Mouse (Mus musculus) erythroblast, adult 5-6 weeks (primary cell): ENCODE results near the gene Hoxa11. TPM values are rescaled to one million over a fixed set of nuclear protein-coding genes. Genes with fewer than 3 reads are reported as not detected.

Experiments
- ATAC-seq: replicated peaks from 2 replicates; pipeline ENCODE4 v1.8.0; 2016; ENCODE audit warnings: moderate number of reproducible peaks, mild to moderate bottlenecking, moderate TSS enrichment, inconsistent platforms; ENCODE audit not compliant: poor library complexity, low FRiP score, severe bottlenecking
- total RNA-seq, 2 experiments: library from RNA; stranded (forward) in 1 of 2; stranded (reverse) in 1 of 2; fragments of 150-400 nt in 1 of 2; fragments of 200-764, 138-1000 nt in 1 of 2; gene quantifications; 2 replicates each; pipeline versions ENCODE4 v1.2.3 to v1.2.4; 2015 to 2017; ENCODE audit warnings: low replicate concordance in 2 of 2

Hoxa11 gene
- total RNA-seq, 2 experiments from 2014 or later = not detected

DNA sequence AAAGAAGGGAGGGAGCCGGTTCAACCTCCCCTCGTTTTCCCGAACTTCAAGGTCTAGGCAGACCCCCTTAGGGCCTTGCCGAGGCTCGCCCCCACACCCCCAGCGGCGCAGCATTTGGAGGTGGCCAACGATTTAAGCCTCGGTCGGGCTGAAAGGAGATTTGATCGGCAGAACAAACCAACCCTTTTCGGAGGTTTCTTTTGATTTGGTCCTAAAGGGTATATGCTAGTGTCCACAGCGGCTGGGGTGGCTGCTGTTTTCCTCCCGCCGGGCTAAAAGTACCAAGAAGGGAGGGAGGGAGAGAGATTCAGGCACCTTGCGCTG, 3.8 kb upstream of the Hoxa11 start:
- no peak for ATAC-seq

DNA sequence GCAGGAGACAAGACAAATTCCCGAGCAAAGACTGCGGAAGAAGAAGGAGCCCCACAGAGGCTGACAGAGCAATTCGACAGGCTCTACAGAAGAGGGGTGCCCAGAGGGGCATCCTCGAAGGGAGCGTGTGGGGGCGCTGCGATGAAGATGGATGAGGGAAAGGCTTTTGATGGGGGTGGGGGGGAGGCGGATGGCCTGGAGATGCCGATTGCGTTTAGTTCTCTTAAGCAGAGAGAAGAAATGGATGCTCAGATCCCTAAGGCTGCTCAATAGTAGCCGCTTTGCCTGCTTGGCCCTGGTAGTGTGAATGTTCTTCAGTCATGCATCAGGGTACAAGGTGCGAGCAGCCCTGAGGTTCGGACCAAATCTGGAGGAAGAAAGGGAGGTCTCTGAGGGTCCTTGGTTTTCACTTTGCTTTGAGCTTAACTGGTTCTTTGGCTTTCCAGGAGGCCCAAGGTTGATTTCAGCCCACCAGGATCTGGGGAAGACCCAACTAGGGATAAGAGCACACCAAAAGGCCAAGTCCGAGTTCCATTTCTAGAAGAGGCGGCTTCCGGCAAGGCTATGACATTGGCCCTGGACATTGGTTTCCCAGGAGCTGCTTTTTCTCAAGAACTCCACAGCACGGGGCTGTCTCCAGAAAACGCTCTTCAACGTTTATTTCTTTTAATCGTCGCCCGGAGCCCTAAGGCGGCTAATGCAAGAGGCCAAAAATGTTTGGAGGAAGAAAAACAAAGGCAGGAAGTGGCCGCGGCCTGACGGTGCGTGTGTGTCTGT, 3.2 kb upstream of the Hoxa11 start:
- ATAC-seq = no peak

DNA sequence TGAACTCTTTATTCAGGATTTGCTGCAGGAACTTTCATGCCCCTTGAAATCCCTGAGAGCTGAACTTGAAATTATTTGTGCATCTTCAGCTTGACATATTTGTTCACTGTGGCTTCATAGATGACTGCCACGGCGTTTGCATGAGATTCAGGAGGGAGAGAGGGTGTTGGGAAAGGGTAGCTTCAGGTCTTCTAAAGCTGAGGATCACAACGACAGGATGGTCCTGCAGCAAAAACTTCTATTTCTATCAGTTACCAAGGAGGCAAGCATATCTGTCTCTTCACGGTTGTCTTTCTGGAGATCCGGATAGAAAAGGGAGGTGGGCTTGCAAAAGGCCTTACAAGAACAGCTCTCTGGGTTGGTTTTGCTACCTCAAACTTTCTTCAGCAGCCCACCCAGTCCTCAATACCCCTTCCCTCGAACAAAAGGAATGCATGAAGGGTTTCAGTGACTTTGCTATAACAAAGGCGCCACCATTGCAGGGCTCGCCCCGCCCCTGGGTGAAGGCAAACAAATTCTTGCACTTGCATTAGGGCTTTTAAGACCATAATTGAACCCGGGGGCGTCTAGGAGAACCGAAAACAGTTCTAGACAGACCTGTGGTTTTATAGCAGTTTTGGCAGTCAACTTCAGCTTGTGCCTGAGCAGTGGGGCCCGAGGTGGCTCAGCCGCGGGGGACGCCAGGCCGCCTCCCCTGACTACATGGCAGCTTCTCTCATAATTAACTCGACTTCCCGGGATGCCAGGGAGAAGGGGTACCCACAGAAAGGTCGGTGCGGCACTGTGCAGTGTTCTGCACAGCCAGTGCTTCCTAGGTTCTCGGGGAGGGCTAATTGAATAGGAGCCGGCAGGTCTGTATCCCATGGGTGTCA, 2.4 kb upstream of the Hoxa11 start:
- no peak for ATAC-seq

DNA sequence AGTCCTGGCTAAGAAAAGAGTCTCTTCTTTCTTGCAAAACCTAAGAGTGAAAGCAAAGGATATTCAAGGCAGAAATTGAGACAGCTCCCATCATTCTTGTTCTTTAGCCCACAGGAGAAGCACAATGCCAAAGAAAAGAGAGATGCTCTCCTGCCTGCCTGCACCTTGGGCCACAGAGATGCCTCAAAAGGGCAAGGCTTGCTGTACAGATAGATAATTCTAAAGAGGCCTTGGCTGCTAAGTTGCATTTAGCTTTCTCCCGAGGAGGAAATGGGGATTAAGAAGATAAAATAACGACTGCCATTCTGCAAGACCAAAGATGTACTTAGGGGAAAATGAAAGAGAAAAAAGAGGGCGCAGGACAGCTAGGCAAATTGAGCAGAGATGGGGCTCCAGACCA, 1.3 kb upstream of the Hoxa11 start:
- ATAC-seq = no peak

DNA sequence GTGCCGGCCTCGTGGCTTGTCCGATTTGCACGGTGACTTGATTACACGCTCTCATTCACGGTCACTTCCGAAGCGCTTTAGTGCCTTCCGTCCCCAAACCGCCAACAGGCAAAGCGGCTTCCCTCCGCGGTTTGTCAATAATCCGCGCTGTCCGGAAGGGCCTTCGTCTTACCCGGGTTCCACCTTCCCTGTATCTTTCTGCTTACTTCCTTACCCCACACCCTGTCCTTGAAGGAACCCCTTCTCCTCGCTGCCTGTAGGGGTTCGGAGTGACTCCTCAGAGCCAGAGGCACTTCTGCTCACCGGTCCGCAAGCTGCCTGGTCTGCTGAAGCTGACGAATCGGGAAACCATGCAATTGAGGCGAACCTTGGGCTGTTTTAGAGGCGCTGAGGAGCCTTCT, 793 bp upstream of the Hoxa11 start:
- ATAC-seq = no peak

DNA sequence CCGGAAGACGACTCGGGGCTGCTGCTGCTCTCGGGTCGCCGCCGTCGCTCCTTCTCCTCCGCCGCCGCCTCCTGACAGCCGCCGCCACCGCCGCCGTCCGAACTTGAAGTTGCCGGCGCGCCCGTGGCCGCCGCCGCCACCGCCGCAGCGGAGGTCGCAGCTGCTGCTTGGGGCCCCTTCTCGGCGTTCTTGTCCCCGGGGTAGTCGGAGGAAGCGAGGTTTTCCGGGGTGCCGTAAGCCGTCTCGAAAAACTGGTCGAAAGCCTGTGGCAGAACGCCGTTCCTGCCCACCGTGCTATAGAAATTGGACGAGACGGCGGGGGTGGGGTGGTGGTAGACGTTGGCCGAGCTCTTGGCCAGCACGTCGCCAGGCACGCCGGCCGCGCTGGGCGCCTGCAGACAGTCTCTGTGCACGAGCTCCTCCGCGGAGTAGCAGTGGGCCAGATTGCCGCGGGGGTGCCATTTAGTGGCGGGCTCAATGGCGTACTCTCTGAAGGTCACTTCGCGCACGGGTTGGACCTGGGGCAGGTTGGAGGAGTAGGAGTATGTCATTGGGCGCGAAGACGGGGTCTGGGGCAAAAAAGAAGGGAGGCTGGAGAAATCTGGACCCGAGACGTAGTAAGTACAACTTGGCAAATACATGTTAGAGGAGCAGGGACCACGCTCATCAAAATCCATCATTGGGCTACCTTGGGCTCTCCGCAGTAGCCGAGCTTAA, 412 bp downstream of the Hoxa11 start:
- no peak for ATAC-seq

DNA sequence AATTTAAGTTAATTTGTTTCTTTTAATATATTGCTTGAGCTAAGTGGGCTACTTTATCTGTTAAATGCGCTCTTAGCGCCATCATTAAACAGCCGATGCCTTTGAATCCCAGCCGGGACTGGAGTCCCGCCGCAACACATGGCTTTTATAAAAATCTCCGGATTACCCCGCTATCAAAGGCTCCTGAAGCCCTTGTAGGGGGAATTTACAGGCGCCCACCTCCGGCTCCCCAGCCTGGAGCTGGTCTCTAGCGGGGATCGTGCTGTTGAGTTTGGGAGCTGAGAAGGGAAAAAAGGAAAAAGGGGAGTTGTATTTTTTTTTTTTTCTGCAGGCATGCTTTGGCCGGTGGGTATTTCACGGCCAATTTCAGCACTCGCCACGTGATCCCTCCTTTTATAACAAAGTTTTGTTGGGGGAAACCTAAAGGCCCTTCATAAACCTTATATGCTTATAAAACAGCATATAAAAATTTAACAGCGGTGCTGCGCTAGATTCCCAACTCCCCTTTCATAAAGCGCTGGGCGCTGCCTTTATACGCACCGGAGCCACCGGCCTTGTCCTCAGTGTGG, 1.1 kb downstream of the Hoxa11 start:
- ATAC-seq = no peak

DNA sequence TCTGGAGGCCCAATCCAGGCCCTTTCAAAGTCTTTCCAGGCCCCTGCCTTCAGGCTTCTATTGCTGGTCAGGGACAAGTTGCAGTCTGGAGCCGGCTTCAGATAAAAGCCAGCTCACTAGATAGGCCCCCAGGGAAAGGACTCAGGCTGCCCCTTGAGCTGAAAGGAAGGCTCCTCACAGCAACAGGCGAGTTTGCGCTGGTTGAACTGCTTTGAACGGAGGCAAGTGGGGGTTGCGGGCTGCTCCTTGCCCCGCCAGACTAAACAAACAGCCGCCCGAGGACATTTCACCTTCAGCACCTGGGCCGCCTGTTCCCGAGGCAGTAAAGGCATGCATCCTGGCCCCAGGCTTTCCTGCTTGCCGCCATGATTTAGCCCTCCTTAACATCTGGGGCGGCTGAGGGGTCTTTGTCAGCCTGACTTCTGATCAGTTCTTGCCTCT, 1.9 kb downstream of the Hoxa11 start:
- no peak for ATAC-seq

DNA sequence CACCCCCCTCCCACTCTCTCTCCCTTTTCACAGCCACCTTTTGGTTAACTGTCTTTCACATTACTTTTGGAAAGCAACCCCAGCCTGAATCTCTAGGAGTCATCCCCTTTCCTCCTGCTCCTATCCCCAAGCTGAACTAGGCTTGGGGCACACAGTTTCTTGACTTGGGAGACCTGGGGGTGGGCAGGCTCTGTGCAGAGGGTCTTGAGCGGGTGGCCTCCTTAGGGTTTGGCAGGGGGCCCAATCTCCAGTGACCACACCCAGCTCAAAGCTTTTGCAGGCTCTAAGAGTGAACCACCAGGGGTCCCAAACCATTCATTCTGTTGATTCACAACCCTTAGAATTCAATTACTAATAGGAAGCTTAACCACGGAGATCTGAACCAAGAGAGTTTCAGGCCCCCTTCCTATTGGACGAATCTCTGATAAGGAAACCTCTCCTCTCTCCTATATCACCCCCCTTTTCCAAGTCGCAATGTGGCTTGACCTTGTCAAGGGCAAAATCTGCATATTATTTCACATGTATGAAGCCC, 2.7 kb downstream of the Hoxa11 start:
- ATAC-seq = no peak

DNA sequence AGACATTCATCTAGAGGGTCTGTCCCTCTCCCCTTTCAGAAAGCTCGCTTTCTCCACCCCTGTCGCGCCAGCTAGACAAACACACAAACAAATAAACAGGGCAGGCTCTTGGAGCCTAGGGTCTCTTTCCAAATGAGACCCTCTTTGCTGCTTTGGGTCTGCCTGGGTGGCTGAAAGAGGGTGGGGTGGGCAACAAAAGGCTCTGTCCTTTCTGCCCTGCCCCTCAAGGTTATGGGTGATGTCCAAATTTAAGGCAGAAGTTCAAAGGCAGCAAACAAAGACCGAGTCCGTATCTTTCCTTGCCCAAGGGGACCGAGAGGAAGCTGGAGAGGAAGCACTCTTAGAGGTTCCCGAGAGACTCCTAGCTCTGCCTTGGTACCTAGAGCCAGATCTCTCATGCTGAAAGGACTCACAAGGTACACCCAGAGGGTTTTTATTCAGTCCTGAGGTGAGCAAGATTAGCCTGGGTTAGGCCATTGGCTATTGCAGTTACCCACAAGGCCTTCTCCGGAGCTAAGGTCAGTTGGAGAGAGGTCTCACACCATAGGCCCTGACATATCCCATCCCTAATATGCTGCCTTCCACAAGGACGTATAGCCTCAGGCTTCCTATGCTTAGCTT, 4.5 kb downstream of the Hoxa11 start:
- ATAC-seq = no peak

DNA sequence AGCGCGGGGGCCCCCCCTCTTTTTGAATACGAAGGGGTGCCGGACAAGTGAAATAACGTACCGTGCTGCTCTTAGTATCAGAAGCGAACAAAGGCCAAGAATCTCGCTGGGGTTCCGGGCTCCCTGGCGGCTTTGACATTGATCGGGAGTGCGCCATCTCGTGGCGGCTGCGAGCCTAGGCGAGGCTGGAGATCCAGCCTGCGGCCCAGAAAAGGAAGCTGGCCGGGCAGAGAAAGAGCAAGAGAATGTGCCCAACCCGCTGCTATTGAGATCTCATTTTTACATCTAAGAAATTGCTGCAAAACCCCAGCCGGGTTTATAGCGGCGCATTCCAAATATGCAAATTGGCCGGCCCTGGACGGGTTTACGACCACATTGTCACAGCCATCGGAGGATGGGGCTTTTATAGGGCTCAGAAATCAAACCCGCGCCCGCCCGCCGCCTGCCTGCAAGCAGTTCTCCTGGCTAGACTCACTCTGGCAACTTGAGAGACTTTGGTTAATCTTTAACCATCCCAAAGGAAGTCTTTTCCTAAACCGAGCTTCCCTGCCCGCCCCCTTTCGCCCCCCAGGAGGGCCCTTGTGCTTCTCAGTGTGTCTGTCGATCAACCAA, 5.1 kb downstream of the Hoxa11 start, which contains the start of gene Hoxa10:
Hoxa10 (minus strand) TSS at position 466 of the 612 bp plus-strand sequence.
- no peak for ATAC-seq

DNA sequence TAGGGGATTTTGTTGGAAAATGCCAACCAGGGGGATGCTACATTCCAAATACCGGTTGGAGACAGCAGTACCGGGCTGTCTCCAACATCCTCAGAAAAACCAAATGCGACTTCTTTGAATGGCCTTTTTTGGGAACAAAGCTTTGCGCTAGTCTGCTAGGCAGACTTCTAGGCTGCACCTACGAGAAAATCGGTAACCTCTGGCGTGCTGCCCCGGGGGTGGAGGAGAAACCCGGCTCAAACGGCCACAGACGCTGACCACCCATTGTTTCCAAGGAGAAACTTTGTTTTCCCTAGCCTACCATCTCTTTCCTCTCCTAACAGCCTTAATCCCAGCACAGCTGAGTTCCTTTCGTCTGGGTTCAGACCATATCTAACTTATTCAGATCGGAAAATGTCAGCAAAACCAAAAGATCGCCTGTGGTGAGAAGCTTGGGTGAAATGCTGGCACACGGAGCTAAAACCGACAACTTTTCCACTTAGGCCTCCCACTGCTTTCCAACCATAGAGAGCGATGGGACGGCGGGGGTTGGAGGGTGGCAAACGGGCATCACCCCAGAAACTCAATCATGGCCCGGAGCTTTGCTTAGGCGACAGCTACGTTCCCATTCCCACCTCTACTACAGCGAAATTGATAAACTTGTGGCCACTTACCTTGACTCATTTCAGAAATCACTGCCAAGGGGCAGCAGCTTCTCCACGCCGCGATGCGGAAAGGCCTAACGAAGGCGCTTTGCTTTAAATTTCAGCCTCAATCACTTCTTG, 5.8 kb downstream of the Hoxa11 start:
- ATAC-seq = no peak

DNA sequence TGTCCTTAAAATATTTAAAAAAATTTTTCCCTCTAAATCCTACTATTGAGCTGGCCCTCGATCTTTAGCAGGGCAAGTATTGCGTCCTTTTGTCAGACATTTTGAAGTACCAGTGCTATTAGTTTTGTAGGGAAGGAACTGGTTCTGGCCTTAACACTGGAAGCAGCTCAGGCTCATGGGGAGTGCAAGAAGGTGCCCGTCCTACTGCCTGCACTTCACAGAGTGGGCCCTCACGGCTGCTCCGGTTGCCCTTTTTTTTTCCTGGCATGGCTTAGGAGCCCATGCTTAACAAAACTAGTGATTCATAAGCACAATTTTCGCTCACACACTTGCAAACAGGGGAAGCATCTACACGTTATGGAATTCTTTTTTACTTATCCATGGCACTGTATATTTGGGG, 6.6 kb downstream of the Hoxa11 start:
- ATAC-seq = no peak

DNA sequence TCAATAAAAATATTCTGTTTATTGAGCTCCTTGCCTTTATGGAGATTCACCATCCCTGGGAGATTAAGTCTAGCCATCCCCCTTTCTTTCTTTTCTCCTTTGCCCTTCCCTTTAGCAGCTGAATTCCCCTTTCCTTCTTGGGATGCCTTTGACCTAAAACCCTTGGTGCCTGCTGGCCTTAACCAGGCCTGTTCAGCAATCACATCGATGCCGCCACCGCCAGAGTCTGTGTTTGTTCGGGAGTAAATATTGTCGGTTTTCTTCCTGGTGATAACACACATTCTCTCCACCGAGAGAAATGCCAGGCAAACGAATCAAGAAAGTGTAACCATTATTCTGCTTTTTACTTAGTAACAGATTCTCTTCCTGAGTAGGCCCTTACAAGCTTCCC, 7.5 kb downstream of the Hoxa11 start:
- ATAC-seq = no peak

DNA sequence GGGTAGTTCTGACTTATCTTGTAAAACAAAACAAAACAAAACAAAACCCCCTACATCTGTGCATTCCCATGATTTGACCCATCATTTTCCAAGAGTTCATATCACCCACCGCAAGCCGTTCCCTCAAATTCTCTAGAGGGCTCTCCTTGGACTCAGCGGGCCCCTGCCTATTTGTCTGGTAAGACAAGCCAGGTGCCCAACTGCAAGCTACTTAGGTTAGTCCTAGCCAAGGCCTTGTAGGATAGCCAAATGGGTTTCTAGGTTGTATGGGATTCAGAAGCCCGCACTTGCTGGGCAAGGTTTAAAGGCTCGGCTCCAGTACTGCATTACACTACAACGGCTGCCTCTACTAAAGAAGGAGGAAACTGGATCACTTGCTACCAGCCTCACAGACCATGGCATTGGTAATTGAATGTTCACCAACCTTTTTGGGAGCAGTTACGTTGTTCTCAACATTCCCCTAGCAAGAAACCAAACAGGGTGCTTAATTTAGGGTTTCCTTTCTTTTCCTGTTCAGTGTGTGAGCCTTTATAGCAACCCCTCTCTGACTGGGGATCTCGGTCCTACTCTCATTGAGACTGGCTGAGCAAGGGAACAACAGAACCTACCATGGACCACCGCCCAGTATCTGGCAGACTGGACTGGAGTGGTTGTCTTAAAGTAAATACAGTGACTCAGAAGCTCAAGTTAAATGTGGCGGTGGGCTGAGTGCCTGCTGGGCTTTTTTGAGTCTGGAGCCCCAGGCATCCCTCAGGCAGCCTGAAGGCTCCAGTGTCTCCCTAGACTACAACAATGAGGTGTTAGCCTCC, 8.1 kb downstream of the Hoxa11 start:
- ATAC-seq = no peak

DNA sequence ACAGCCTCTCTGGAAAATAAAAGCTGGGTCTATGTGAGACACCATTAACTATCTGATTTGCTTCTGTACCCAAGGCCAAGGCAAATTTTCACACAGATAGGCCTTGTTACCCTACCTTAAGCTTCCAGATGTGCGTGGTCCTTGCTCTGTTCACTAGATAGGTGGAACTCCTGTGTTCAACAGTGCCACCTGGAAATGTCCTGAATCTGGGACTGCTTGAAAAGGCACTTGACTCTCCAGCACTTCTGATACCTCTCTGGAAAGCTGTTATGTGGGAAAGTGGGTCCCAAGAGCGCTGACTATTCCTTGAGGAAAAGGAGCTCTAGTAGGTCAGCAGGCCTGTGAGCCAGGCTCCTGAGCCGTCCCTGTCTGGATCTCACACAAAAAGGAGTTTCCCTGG, 8.8 kb downstream of the Hoxa11 start:
- ATAC-seq = no peak

DNA sequence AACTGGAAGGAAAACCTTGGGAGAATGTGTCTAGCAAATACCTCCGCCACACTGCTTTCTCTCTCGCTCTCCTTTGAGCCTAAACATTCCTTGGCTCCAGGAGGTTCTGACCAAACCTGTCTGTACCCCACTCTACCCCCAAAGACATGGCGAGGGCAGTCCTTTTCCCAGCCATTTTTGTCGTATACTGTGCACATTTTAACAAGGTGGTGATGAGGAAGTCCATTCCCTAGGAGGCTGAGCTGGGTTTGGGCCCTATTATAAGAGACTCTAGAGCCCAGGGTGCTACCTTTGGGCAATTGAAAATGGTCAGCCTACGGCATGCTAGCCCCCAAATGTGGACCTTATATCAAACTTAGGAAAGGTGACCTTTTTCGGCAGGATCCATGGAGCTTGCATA, 9.7 kb downstream of the Hoxa11 start:
- ATAC-seq = no peak

DNA sequence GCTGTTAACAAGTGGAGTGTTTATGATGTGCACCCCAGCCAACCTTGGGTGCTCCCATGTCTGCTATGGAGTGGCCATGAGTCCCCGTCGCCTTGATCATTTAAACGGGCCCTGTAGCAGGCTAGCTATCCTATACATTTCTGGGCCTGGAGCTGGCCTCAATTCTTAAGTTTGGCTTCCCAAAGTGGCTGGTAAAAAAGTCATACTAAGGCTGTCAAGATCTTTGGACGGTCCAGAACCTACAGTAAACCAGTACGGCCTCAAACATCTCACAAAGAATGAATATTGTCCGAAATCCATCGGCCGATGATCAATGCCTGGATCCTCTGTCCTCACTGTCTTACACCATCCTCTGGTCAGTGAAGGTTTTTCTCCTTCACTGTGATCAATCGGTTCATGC, 10.3 kb downstream of the Hoxa11 start:
- no peak for ATAC-seq
